21 mouse cellular contexts compared by ENCODE assay signal in genomic region chr8:104374269-104374668, GRCm38 (mm10). TPM values are rescaled to one million over a fixed set of nuclear protein-coding genes. Genes with fewer than 3 reads are reported as not detected.
DNase-seq lines count a peak whose midpoint lies in the region; ATAC-seq and TF ChIP-seq lines count a peak whose summit lies in the region.
"Had no signal": no experiment of that assay in that cellular context is flagged by ENCODE, and none has a peak within 500 bp of the region (broad histone marks: within the 10 kb centered on the region; RNA-seq: fewer than 3 reads in every experiment).

No protein-coding gene starts in this region.

- H3K4me1 ChIP-seq in kidney, adult 2 months (ENCODE audit: control insufficient read depth, insufficient read depth, low read length), result peaks cover 36% of the 10 kb centered on the region
- H3K4me1 ChIP-seq in E14TG2a.4 (replicated peaks; ENCODE audit: low read depth, low read length), result peaks cover 58% of the 10 kb centered on the region
- H3K4me1 ChIP-seq in kidney, postnatal 0 days (replicated peaks; ENCODE audit: insufficient read depth, low read length), result peaks cover 16% of the 10 kb centered on the region
- peaks cover 26% of the 10 kb centered on the region for H3K4me1 ChIP-seq in hindbrain, embryonic 16.5 days (ENCODE audit: control insufficient read depth, insufficient read depth, low read depth, low read length)

- H3K9ac ChIP-seq in kidney, postnatal 0 days (ENCODE audit: low read depth, low read length), result no peak overlapping the region
- H3K9ac ChIP-seq in hindbrain, embryonic 16.5 days (ENCODE audit: low read depth, low read length), result no peak overlapping the region
- H3K9ac ChIP-seq: forebrain, embryonic 15.5 days; hindbrain, embryonic 15.5 days had no signal

- H3K9me3 ChIP-seq in E14TG2a.4 (ENCODE audit: low read length), result no peaks in the 10 kb centered on the region
- no peaks in the 10 kb centered on the region for H3K9me3 ChIP-seq in kidney, postnatal 0 days (replicated peaks; ENCODE audit: low read length)
- no peaks in the 10 kb centered on the region for H3K9me3 ChIP-seq in hindbrain, embryonic 16.5 days (ENCODE audit: control insufficient read depth, low read length)
- H3K9me3 ChIP-seq: forebrain, embryonic 15.5 days; hindbrain, embryonic 15.5 days had no signal

- H3K27me3 ChIP-seq in kidney, adult 2 months (replicated peaks; ENCODE audit: control insufficient read depth, insufficient read depth, low read length), result no peaks in the 10 kb centered on the region
- no peaks in the 10 kb centered on the region for H3K27me3 ChIP-seq in E14TG2a.4 (ENCODE audit: insufficient read depth, low read length)
- no peaks in the 10 kb centered on the region for H3K27me3 ChIP-seq in kidney, postnatal 0 days (ENCODE audit: insufficient read depth, low read length)
- no peaks in the 10 kb centered on the region for H3K27me3 ChIP-seq in hindbrain, embryonic 16.5 days (replicated peaks; ENCODE audit: control insufficient read depth, insufficient read depth, low read length)
- H3K27me3 ChIP-seq: forebrain, embryonic 15.5 days; hindbrain, embryonic 15.5 days had no signal

- ATAC-seq in kidney, postnatal 0 days (replicated peaks; ENCODE audit: low FRiP score, low read depth), result no peak
- no peak; the same call in 1 of the 2 replicates for ATAC-seq in hindbrain, embryonic 16.5 days
- ATAC-seq: CD4-positive, CD25-positive, alpha-beta regulatory T cell, adult 4 months had no signal

- H3K4me3 ChIP-seq in kidney, adult 2 months (ENCODE audit: insufficient read depth, low read depth, low read length), result no peak overlapping the region
- peak overlapping the region; percentile 45 for H3K4me3 ChIP-seq in E14TG2a.4 (replicated peaks; ENCODE audit: low read length)
- no peak overlapping the region for H3K4me3 ChIP-seq in kidney, postnatal 0 days (replicated peaks; ENCODE audit: low read depth, low read length)
- no peak overlapping the region for H3K4me3 ChIP-seq in layer of hippocampus, adult 2 months
- H3K4me3 ChIP-seq in hindbrain, embryonic 16.5 days (ENCODE audit: low read length), result no peak overlapping the region
- H3K4me3 ChIP-seq: forebrain, embryonic 15.5 days; hindbrain, embryonic 15.5 days; left cerebral cortex, adult 2 months had no signal

- TF ChIP-seq POLR2A in kidney, adult 2 months (IDR thresholded peaks at IDR 0.05; ENCODE audit: low read depth, low read length), result no peak

- no peak overlapping the region for H3K4me2 ChIP-seq in kidney, postnatal 0 days (ENCODE audit: low read length)
- no peak overlapping the region for H3K4me2 ChIP-seq in hindbrain, embryonic 16.5 days (ENCODE audit: low read length)
- H3K4me2 ChIP-seq: forebrain, embryonic 15.5 days; hindbrain, embryonic 15.5 days had no signal

- no peak overlapping the region for H3K27ac ChIP-seq in kidney, adult 2 months (ENCODE audit: insufficient read depth, low read depth, low read length)
- peak overlapping the region; percentile 81 for H3K27ac ChIP-seq in kidney, postnatal 0 days
- H3K27ac ChIP-seq in layer of hippocampus, adult 2 months, result no peak overlapping the region
- H3K27ac ChIP-seq in hindbrain, embryonic 16.5 days (ENCODE audit: low read depth, low read length), result no peak overlapping the region
- H3K27ac ChIP-seq: left cerebral cortex, adult 2 months had no signal

- 44% methylated on average over 11 of the region's 11 CpGs for WGBS in kidney, adult 2 months
- 57% methylated on average over 11 of the region's 11 CpGs for WGBS in kidney, postnatal 0 days
- 58% methylated on average over 11 of the region's 11 CpGs for WGBS in hindbrain, embryonic 16.5 days

- no peak for TF ChIP-seq CTCF in kidney, adult 2 months (conservative IDR thresholded peaks at IDR 0.05; ENCODE audit: insufficient read depth, insufficient read length, low read depth, low read length)
- no peak for TF ChIP-seq CTCF in E14TG2a.4 (conservative IDR thresholded peaks at IDR 0.05; ENCODE audit: low read length)
- TF ChIP-seq CTCF in kidney, postnatal 0 days (IDR thresholded peaks at IDR 0.05; ENCODE audit: low read depth), result no peak
- no peak for TF ChIP-seq CTCF in layer of hippocampus, adult 2 months (conservative IDR thresholded peaks at IDR 0.05)

- DNase-seq in kidney, adult 2 months, result peak; percentile 43
- no peak for DNase-seq in kidney, adult 11 months
- peak; percentile 25 for DNase-seq in R1 (ENCODE audit: low read depth, low spot score)
- no peak for DNase-seq in kidney, postnatal 0 days (ENCODE audit: low spot score)
- DNase-seq in thymus, postnatal 25 days, result no peak
- no peak for DNase-seq in layer of hippocampus, adult 2 months (ENCODE audit: low spot score in 2 of 2)
- DNase-seq: gastrocnemius, postnatal 14 days; thymus, postnatal 36 days had no signal

- no peaks in the 10 kb centered on the region for H3K36me3 ChIP-seq in kidney, adult 2 months (ENCODE audit: control insufficient read depth, insufficient read depth, low read length)
- H3K36me3 ChIP-seq in E14TG2a.4 (ENCODE audit: insufficient read depth, low read length), result no peaks in the 10 kb centered on the region
- H3K36me3 ChIP-seq in kidney, postnatal 0 days (ENCODE audit: insufficient read depth, low read length), result no peaks in the 10 kb centered on the region
- no peaks in the 10 kb centered on the region for H3K36me3 ChIP-seq in hindbrain, embryonic 16.5 days (ENCODE audit: control insufficient read depth, insufficient read depth, low read length)
- H3K36me3 ChIP-seq: forebrain, embryonic 15.5 days; hindbrain, embryonic 15.5 days had no signal

RNA-seq across cellular contexts. Expression of gene Cmtm4, which starts 21.3 kb away (rescaled TPM):
- polyA plus RNA-seq in kidney, adult 2 months (2012; rRNA removed), result 31.4 and 32.4 TPM in 2 replicates
- 4.5 and 4.7 TPM in 2 replicates for polyA plus RNA-seq in kidney, postnatal 0 days (2015; fragmentation: Nextera tagmentation; extraction: Ambion mirVana)
- total RNA-seq in layer of hippocampus, adult 2 months (2021), result 10 to 100 TPM; 59.9 to 62.3 TPM
- polyA plus RNA-seq in hindbrain, embryonic 16.5 days (2015; fragmentation: Nextera tagmentation; extraction: Ambion mirVana), result 3.0 TPM in 2 replicates

RNA-seq across cellular contexts. Expression of gene Cmtm3, which starts 35.1 kb away (rescaled TPM):
- 53.3 and 60.4 TPM in 2 replicates for polyA plus RNA-seq in kidney, adult 2 months (2012; rRNA removed)
- 125 and 132 TPM in 2 replicates for polyA plus RNA-seq in kidney, postnatal 0 days (2015; fragmentation: Nextera tagmentation; extraction: Ambion mirVana)
- 10 to 100 TPM; 12.2 to 15.1 TPM for total RNA-seq in layer of hippocampus, adult 2 months (2021)
- polyA plus RNA-seq in hindbrain, embryonic 16.5 days (2015; fragmentation: Nextera tagmentation; extraction: Ambion mirVana), result 44.2 and 47.2 TPM in 2 replicates

RNA-seq across cellular contexts. Expression of gene Cmtm2b, which starts 52.2 kb away (rescaled TPM):
- polyA plus RNA-seq in kidney, adult 2 months (2012; rRNA removed), result 0.18 TPM in 1 of 2 replicates, not detected in the other
- polyA plus RNA-seq in kidney, postnatal 0 days (2015; fragmentation: Nextera tagmentation; extraction: Ambion mirVana), result not detected in 2 replicates
- total RNA-seq in layer of hippocampus, adult 2 months (2021), result not detected
- not detected in 2 replicates for polyA plus RNA-seq in hindbrain, embryonic 16.5 days (2015; fragmentation: Nextera tagmentation; extraction: Ambion mirVana)
- total RNA-seq: adrenal gland, postnatal 14 days; gastrocnemius, postnatal 14 days; layer of hippocampus, adult 18-20 months; left cerebral cortex, adult 2 months; midbrain, postnatal 0 days had no signal
- polyA plus RNA-seq: CD4-positive, CD25-positive, alpha-beta regulatory T cell, adult 4 months; forebrain, embryonic 15.5 days; heart, embryonic 14.5 days; hindbrain, embryonic 15.5 days; limb, embryonic 11.5 days; lung, adult 2 months; midbrain, postnatal 0 days; neural tube, embryonic 11.5 days had no signal

RNA-seq across cellular contexts. Expression of gene Gm11020, which starts 52.9 kb away (rescaled TPM):
- polyA plus RNA-seq in kidney, adult 2 months (2012; rRNA removed), result not detected in 2 replicates
- polyA plus RNA-seq in kidney, postnatal 0 days (2015; fragmentation: Nextera tagmentation; extraction: Ambion mirVana), result not detected in 2 replicates
- total RNA-seq in layer of hippocampus, adult 2 months (2021), result not detected
- not detected in 2 replicates for polyA plus RNA-seq in hindbrain, embryonic 16.5 days (2015; fragmentation: Nextera tagmentation; extraction: Ambion mirVana)
- total RNA-seq: adrenal gland, postnatal 14 days; gastrocnemius, postnatal 14 days; layer of hippocampus, adult 18-20 months; left cerebral cortex, adult 2 months; midbrain, postnatal 0 days had no signal
- polyA plus RNA-seq: CD4-positive, CD25-positive, alpha-beta regulatory T cell, adult 4 months; forebrain, embryonic 15.5 days; heart, embryonic 14.5 days; hindbrain, embryonic 15.5 days; limb, embryonic 11.5 days; lung, adult 2 months; midbrain, postnatal 0 days; neural tube, embryonic 11.5 days had no signal

Comparison
In these comparisons a context has a peak if more than half of its experiments do, and no peak if none do; other contexts are left out.
1. DNase-seq: peak in kidney, adult 2 months (single experiment) and R1 (single experiment); none in kidney, adult 11 months (single experiment), kidney, postnatal 0 days (single experiment), thymus, postnatal 25 days (single experiment) and layer of hippocampus, adult 2 months (0 of 2).